Mouse (Mus musculus) CH12.LX (cell line): Measurements from ENCODE around the gene Tmem243.
"Not testable (repeated sequence)": the region's sequence is repeated elsewhere in the genome, so short reads cannot be mapped to it uniquely, and the experiment has no call there.

ENCODE experiments used
- CTCF ChIP-seq, 2 experiments: IDR thresholded peaks in 1 of 2; conservative IDR thresholded peaks in 1 of 2; 2 replicates each; pipeline ENCODE4 v1.5.1; 2011 to 2012; ENCODE audit warnings: low read depth in 2 of 2, low read length in 2 of 2, improper control_type of control experiment in 1 of 2, inconsistent platforms in 1 of 2, mild to moderate bottlenecking in 1 of 2, moderate library complexity in 1 of 2
- ELF1 ChIP-seq: IDR thresholded peaks from 2 replicates; pipeline ENCODE4 v1.6.1; 2014; ENCODE audit warnings: low read depth, mild to moderate bottlenecking, inconsistent platforms, low read length, improper control_type of control experiment
- EP300 ChIP-seq: IDR thresholded peaks from 2 replicates; pipeline ENCODE4 v1.6.1; 2011; ENCODE audit warnings: low read length, improper control_type of control experiment
- MAX ChIP-seq: IDR thresholded peaks from 2 replicates; pipeline ENCODE4 v1.6.1; 2011; ENCODE audit warnings: low read length, improper control_type of control experiment
- POLR2AphosphoS2 ChIP-seq: IDR thresholded peaks from 2 replicates; pipeline ENCODE4 v1.6.1; 2011; ENCODE audit warnings: low read depth, low read length, improper control_type of control experiment
- TCF12 ChIP-seq: IDR thresholded peaks from 2 replicates; pipeline ENCODE4 v1.6.1; 2014; ENCODE audit warnings: low read depth, mild to moderate bottlenecking, inconsistent platforms, low read length, improper control_type of control experiment

GRCm38 (mm10) chr5:9165151-9165550 is 64.7 kb downstream of the Tmem243 start:
- not testable (repeated sequence) for TF ChIP-seq CTCF (conservative IDR thresholded peaks at IDR 0.05 in 1 of 2, IDR thresholded peaks at IDR 0.05 in 1 of 2; ENCODE audit: low read depth in 2 of 2, low read length in 2 of 2); EP300; POLR2AphosphoS2; ELF1; MAX; TCF12
